Mouse (Mus musculus) c-Kit-positive CD71-negative TER-119-negative erythroid progenitor cells, embryonic 14.5 days (primary cell): ENCODE measurements around the gene Olfr96.

Experiments
- DNase-seq: peaks from one replicate; pipeline ENCODE4 v3.0.0-alpha.2; 2013; ENCODE audit warnings: low read depth

Olfr96 gene

GRCm38 (mm10) chr17:37270702-37271092 lies 50.8 kb downstream of the Olfr96 start:
- peak; percentile 29 for DNase-seq

GRCm38 (mm10) chr17:37275626-37276248 lies 55.8 kb downstream of the Olfr96 start:
- no peak for DNase-seq
